Mouse (Mus musculus) hindlimb bud, embryonic 11.5 days (tissue): ENCODE measurements around the gene Ppme1.

Experiments used
- DNase-seq: peaks from one replicate; pipeline ENCODE4 v3.0.0-alpha.2; 2012; ENCODE audit warnings: low read depth, low spot score; ENCODE audit errors: extremely low spot score

Ppme1 gene

GRCm38 (mm10) chr7:100281596-100281995, 90.5 kb downstream of the Ppme1 start:
- DNase-seq = no peak

GRCm38 (mm10) chr7:100279803-100280202, 92.3 kb downstream of the Ppme1 start:
- DNase-seq = peak; percentile 62
